In genomic region chr10:116980888-116981287, GRCm38 (mm10) we compare ENCODE assay signal across 10 mouse cellular contexts. TPM values are rescaled to one million over a fixed set of nuclear protein-coding genes. Genes with fewer than 3 reads are reported as not detected.
A peak's percentile ranks its signal among the peaks of the same experiment; 100 is the strongest.
DNase-seq lines count a peak whose midpoint lies in the region; ATAC-seq and TF ChIP-seq lines count a peak whose summit lies in the region.
"Had no signal": no experiment of that assay in that cellular context is flagged by ENCODE, and none has a peak within 500 bp of the region (broad histone marks: within the 10 kb centered on the region; RNA-seq: fewer than 3 reads in every experiment).

No protein-coding gene starts in this region.

- 76% methylated on average over 3 of the region's 3 CpGs for WGBS in hindbrain, postnatal 0 days
- 79% methylated on average over 3 of the region's 3 CpGs for WGBS in hindbrain, embryonic 16.5 days
- WGBS in forebrain, embryonic 12.5 days, result 73% methylated on average over 3 of the region's 3 CpGs

- H3K4me3 ChIP-seq in hindbrain, postnatal 0 days (ENCODE audit: low read length), result no peak overlapping the region
- H3K4me3 ChIP-seq in hindbrain, embryonic 16.5 days (ENCODE audit: low read length), result no peak overlapping the region
- no peak overlapping the region for H3K4me3 ChIP-seq in forebrain, embryonic 12.5 days (replicated peaks)
- H3K4me3 ChIP-seq: liver, embryonic 13.5 days had no signal

- no peaks in the 10 kb centered on the region for H3K9me3 ChIP-seq in hindbrain, postnatal 0 days (ENCODE audit: low read length)
- H3K9me3 ChIP-seq in hindbrain, embryonic 16.5 days (ENCODE audit: control insufficient read depth, low read length), result no peaks in the 10 kb centered on the region
- no peaks in the 10 kb centered on the region for H3K9me3 ChIP-seq in forebrain, embryonic 12.5 days
- H3K9me3 ChIP-seq: liver, embryonic 13.5 days had no signal

- no peak overlapping the region for H3K4me2 ChIP-seq in hindbrain, postnatal 0 days (ENCODE audit: low read depth, low read length)
- no peak overlapping the region for H3K4me2 ChIP-seq in hindbrain, embryonic 16.5 days (ENCODE audit: low read length)
- no peak overlapping the region for H3K4me2 ChIP-seq in forebrain, embryonic 12.5 days
- H3K4me2 ChIP-seq: liver, embryonic 13.5 days had no signal

- no peaks in the 10 kb centered on the region for H3K4me1 ChIP-seq in hindbrain, postnatal 0 days (ENCODE audit: insufficient read depth, low read length)
- no peaks in the 10 kb centered on the region for H3K4me1 ChIP-seq in hindbrain, embryonic 16.5 days (ENCODE audit: control insufficient read depth, insufficient read depth, low read depth, low read length)
- H3K4me1 ChIP-seq in forebrain, embryonic 12.5 days, result peaks cover 5% of the 10 kb centered on the region; the same call in 1 of the 2 replicates
- H3K4me1 ChIP-seq: liver, embryonic 13.5 days had no signal

- DNase-seq in hindbrain, postnatal 0 days (ENCODE audit: low spot score), result peak; percentile 33
- DNase-seq in urinary bladder, postnatal 14 days (ENCODE audit: low spot score), result peak; percentile 49
- no peak for DNase-seq in urinary bladder, postnatal 4 days (ENCODE audit: low spot score in 2 of 2)
- peak; percentile 54 for DNase-seq in embryo, embryonic 10.5 days (ENCODE audit: low spot score)
- peak; percentile 49 for DNase-seq in thymus, postnatal 14 days
- DNase-seq in cerebellum, adult 8-10 months, result no peak
- DNase-seq: liver, embryonic 13.5 days had no signal

- H3K36me3 ChIP-seq in hindbrain, postnatal 0 days (ENCODE audit: insufficient read depth, low read length), result no peaks in the 10 kb centered on the region
- H3K36me3 ChIP-seq in hindbrain, embryonic 16.5 days (ENCODE audit: control insufficient read depth, insufficient read depth, low read length), result no peaks in the 10 kb centered on the region
- H3K36me3 ChIP-seq in forebrain, embryonic 12.5 days (replicated peaks), result no peaks in the 10 kb centered on the region
- H3K36me3 ChIP-seq: liver, embryonic 13.5 days had no signal

- no peaks in the 10 kb centered on the region for H3K27me3 ChIP-seq in hindbrain, postnatal 0 days (ENCODE audit: insufficient read depth, low read length)
- no peaks in the 10 kb centered on the region for H3K27me3 ChIP-seq in hindbrain, embryonic 16.5 days (replicated peaks; ENCODE audit: control insufficient read depth, insufficient read depth, low read length)
- no peaks in the 10 kb centered on the region for H3K27me3 ChIP-seq in forebrain, embryonic 12.5 days
- H3K27me3 ChIP-seq: liver, embryonic 13.5 days had no signal

- no peak for ATAC-seq in hindbrain, postnatal 0 days
- ATAC-seq in hindbrain, embryonic 16.5 days, result no peak
- ATAC-seq in forebrain, embryonic 12.5 days (ENCODE audit: low FRiP score), result no peak

- no peak overlapping the region for H3K27ac ChIP-seq in hindbrain, postnatal 0 days
- no peak overlapping the region for H3K27ac ChIP-seq in hindbrain, embryonic 16.5 days (ENCODE audit: low read depth, low read length)
- no peak overlapping the region for H3K27ac ChIP-seq in forebrain, embryonic 12.5 days
- H3K27ac ChIP-seq: liver, embryonic 13.5 days had no signal

- no peak overlapping the region for H3K9ac ChIP-seq in hindbrain, postnatal 0 days (replicated peaks; ENCODE audit: low read length)
- no peak overlapping the region for H3K9ac ChIP-seq in hindbrain, embryonic 16.5 days (ENCODE audit: low read depth, low read length)
- H3K9ac ChIP-seq in forebrain, embryonic 12.5 days, result no peak overlapping the region
- H3K9ac ChIP-seq: liver, embryonic 13.5 days had no signal

- peak; percentile 73 for TF ChIP-seq CTCF in hindbrain, postnatal 0 days (IDR thresholded peaks at IDR 0.05; ENCODE audit: low read depth)

RNA-seq across cellular contexts. Expression of gene Best3, which starts 5.2 kb away (rescaled TPM):
- total RNA-seq in hindbrain, postnatal 0 days (2014; rRNA removed), result 0.05 TPM in 1 of 2 replicates, not detected in the other
- polyA plus RNA-seq in hindbrain, postnatal 0 days (2015; fragmentation: Nextera tagmentation; extraction: Ambion mirVana), result 0.15 and 0.23 TPM in 2 replicates
- 0.15 and 0.16 TPM in 2 replicates for polyA plus RNA-seq in hindbrain, embryonic 16.5 days (2015; fragmentation: Nextera tagmentation; extraction: Ambion mirVana)
- polyA plus RNA-seq in forebrain, embryonic 12.5 days (2016; fragmentation: Nextera tagmentation; extraction: Ambion mirVana), result 0.09 TPM in 1 of 2 replicates, not detected in the other

RNA-seq across cellular contexts. Expression of gene Gm10271, which starts 8.5 kb away (rescaled TPM):
- total RNA-seq in hindbrain, postnatal 0 days (2014; rRNA removed), result not detected in 2 replicates
- polyA plus RNA-seq in hindbrain, postnatal 0 days (2015; fragmentation: Nextera tagmentation; extraction: Ambion mirVana), result not detected in 2 replicates
- polyA plus RNA-seq in hindbrain, embryonic 16.5 days (2015; fragmentation: Nextera tagmentation; extraction: Ambion mirVana), result not detected in 2 replicates
- not detected in 2 replicates for polyA plus RNA-seq in forebrain, embryonic 12.5 days (2016; fragmentation: Nextera tagmentation; extraction: Ambion mirVana)
- polyA plus RNA-seq: embryonic facial prominence, embryonic 14.5 days; liver, embryonic 13.5 days had no signal

RNA-seq across cellular contexts. Expression of gene Rab3ip, which starts 30.3 kb away (rescaled TPM):
- 130 and 134 TPM in 2 replicates for total RNA-seq in hindbrain, postnatal 0 days (2014; rRNA removed)
- 38.7 and 39.9 TPM in 2 replicates for polyA plus RNA-seq in hindbrain, postnatal 0 days (2015; fragmentation: Nextera tagmentation; extraction: Ambion mirVana)
- polyA plus RNA-seq in hindbrain, embryonic 16.5 days (2015; fragmentation: Nextera tagmentation; extraction: Ambion mirVana), result 45.2 and 46.6 TPM in 2 replicates
- 42.6 and 47.2 TPM in 2 replicates for polyA plus RNA-seq in forebrain, embryonic 12.5 days (2016; fragmentation: Nextera tagmentation; extraction: Ambion mirVana)

Comparison
In these comparisons a context has a peak if more than half of its experiments do, and no peak if none do; other contexts are left out.
1. DNase-seq: peak in hindbrain, postnatal 0 days (single experiment), urinary bladder, postnatal 14 days (single experiment), embryo, embryonic 10.5 days (single experiment) and thymus, postnatal 14 days (single experiment); none in urinary bladder, postnatal 4 days (0 of 2) and cerebellum, adult 8-10 months (single experiment).